Mouse (Mus musculus) MEL (cell line): ENCODE results near the gene Etv4.

Source experiments
- CHD2 ChIP-seq: IDR thresholded peaks from 2 replicates; pipeline ENCODE4 v1.6.1; 2011; ENCODE audit warnings: low read length, improper control_type of control experiment
- CTCF ChIP-seq, 3 experiments: IDR thresholded peaks in 2 of 3; conservative IDR thresholded peaks in 1 of 3; 2 replicates each; pipeline ENCODE4 v1.5.1; 2011 to 2012; ENCODE audit warnings: low read length in 3 of 3, low read depth in 2 of 3, mild to moderate bottlenecking in 2 of 3, improper control_type of control experiment in 1 of 3, inconsistent platforms in 1 of 3, mixed read lengths in 1 of 3, moderate library complexity in 1 of 3; ENCODE audit not compliant: control insufficient read depth in 1 of 3, insufficient read depth in 1 of 3, poor library complexity in 1 of 3, severe bottlenecking in 1 of 3
- GATA1 ChIP-seq: IDR thresholded peaks from 2 replicates; pipeline ENCODE4 v1.6.1; 2011; ENCODE audit warnings: low read depth, low read length, improper control_type of control experiment
- JUND ChIP-seq: IDR thresholded peaks from 2 replicates; pipeline ENCODE4 v1.6.1; 2011; ENCODE audit warnings: low read depth, mild to moderate bottlenecking, improper control_type of control experiment, low read length
- MAX ChIP-seq: IDR thresholded peaks from 2 replicates; pipeline ENCODE4 v1.6.1; 2011; ENCODE audit warnings: low read length, improper control_type of control experiment
- MAZ ChIP-seq: IDR thresholded peaks from 2 replicates; pipeline ENCODE4 v1.6.1; 2012; ENCODE audit warnings: low read depth, mild to moderate bottlenecking, inconsistent platforms, low read length, improper control_type of control experiment
- POLR2A ChIP-seq, 2 experiments: IDR thresholded peaks; 2 replicates each; pipeline ENCODE4 v1.6.1; 2011 to 2012; ENCODE audit warnings: low read length in 2 of 2, mild to moderate bottlenecking in 2 of 2, control low read depth in 1 of 2, improper control_type of control experiment in 1 of 2, low read depth in 1 of 2, moderate library complexity in 1 of 2; ENCODE audit not compliant: control insufficient read depth in 1 of 2, insufficient read depth in 1 of 2, poor library complexity in 1 of 2
- POLR2AphosphoS2 ChIP-seq: IDR thresholded peaks from 2 replicates; pipeline ENCODE4 v1.6.1; 2011; ENCODE audit warnings: low read length, improper control_type of control experiment
- POLR2AphosphoS5 ChIP-seq: IDR thresholded peaks from 2 replicates; pipeline ENCODE4 v1.6.1; 2012; ENCODE audit warnings: low read depth, borderline replicate concordance, mild to moderate bottlenecking, inconsistent platforms, low read length, moderate library complexity, mixed read lengths
- TCF12 ChIP-seq: IDR thresholded peaks from 2 replicates; pipeline ENCODE4 v1.6.1; 2014; ENCODE audit warnings: low read depth, mild to moderate bottlenecking, inconsistent platforms, low read length, improper control_type of control experiment, moderate library complexity
- ZKSCAN1 ChIP-seq: IDR thresholded peaks from 2 replicates; pipeline ENCODE4 v1.6.1; 2012; ENCODE audit warnings: low read depth, mild to moderate bottlenecking, inconsistent platforms, low read length, improper control_type of control experiment, moderate library complexity

GRCm38 (mm10) chr11:101756616-101757015 is 28.6 kb downstream of the Etv4 start:
- TF ChIP-seq CTCF (IDR thresholded peaks at IDR 0.05 in 2 of 3, conservative IDR thresholded peaks at IDR 0.05 in 1 of 3; ENCODE audit: control insufficient read depth in 1 of 3, insufficient read depth in 1 of 3, low read depth in 2 of 3, low read length in 3 of 3, poor library complexity in 1 of 3, severe bottlenecking in 1 of 3) (no peak), POLR2AphosphoS5 (no peak), GATA1 (no peak), POLR2A (IDR thresholded peaks at IDR 0.05; ENCODE audit: control insufficient read depth in 1 of 2, insufficient read depth in 1 of 2, low read depth in 1 of 2, low read length in 2 of 2, poor library complexity in 1 of 2) (no peak), MAX (no peak), POLR2AphosphoS2 (no peak), MAZ (no peak), JUND (no peak), CHD2 (no peak), TCF12 (no peak), ZKSCAN1 (no peak)
